Mouse (Mus musculus): Measurements from ENCODE around the gene Ormdl3.
A peak's percentile ranks its signal among the peaks of the same experiment; 100 is the strongest.

The Ormdl3 gene

DNA sequence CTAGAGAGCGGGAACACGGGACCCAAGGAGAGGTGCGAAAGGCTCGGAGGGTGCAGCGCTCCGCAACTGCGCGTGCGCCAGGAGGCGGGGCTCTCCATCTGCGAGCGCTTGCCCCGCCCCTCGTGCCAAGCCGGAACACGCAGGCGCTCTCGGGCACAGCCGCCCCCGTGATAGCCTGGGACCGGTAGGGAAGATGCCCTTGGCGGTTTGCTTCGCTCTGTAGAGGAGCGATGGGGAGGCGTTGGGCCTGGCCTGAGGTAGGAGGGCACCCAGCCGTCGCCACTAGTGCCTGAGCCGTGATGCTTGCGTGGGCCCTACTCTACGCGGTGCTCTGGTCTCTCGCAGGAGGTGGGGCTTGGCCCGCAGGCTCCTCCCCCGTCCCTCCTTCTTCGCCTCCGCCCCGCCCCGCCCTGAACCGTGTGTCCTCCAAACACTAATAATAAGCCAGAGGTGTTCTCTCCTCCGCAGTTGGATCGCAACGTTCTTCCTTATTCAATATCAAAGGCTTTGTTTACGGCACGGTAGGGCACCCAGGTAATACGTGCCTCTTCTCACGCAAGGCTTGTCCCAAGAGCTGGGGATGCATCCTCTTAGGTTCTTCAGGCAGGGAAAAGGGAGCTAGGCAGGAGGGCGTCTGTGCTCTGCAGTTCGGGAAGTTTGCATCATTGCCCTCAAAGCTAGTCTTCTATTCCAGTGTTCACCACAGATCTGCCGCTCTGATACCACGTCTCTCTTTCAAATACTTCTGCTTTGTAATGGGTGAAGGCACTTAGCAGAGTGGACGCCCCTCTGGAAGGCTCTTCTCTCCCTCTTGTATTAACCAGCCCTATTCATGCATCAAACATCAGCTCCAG is 36.0 kb downstream of the Ormdl3 start, which contains the start of gene Zpbp2:
Gene Zpbp2 (plus strand): TSS at position 123 of the 854 bp plus-strand sequence.
- DNase-seq (ENCODE audit: low read depth, low spot score), result peak; percentile 97

DNA sequence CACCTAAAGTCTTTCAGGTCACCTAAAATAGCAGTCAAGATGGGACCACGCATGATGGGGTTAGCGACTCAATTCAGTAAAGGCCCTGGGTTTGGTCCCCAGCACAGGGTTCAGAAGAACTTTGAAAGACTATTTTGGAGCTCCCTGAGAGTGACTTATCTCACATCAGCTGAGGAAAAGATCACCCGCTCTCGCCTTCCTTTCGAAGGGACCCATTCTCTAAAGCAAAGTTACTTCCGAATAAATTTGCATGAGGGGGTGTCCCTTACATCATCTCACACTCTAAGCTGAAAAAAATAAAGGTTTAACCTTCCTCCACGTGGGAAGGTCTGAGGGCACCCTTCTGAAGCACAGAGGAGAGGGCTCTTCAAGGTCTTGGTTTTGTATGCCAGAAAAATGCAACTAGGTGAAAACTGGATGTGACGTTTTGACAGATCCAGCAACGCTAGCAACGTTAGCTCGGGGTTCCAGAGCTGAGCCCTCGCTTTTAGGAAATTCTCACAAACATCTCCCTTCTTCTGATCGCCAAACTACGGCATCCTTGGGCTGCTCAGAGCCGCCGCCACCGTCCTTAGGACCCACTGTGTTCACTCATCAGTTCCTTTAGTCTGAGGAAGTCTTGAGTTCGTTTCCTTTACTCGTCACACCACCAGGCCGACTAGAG is 36.7 kb downstream of the Ormdl3 start:
- no peak for DNase-seq (ENCODE audit: low read depth, low spot score)

DNA sequence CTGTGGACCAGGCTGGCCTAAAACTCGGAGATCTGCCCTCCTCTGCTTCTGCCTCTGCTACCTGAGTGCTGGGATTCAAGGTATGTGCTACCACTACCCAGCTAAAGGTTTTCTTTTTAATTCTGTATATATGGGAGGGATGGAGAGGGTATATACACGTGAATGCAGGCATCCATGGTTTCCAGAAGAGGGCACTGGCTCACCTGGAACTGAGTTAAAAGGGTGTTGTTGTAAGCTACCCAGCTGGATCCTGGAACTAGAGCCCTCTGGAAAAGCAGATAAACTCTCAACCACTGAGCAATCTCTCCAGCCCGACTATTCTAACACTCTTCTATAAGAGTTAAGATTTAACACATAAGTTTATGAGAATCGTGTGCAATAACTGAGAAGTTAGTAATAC is 37.8 kb downstream of the Ormdl3 start:
- no peak for DNase-seq (ENCODE audit: low read depth, low spot score)

DNA sequence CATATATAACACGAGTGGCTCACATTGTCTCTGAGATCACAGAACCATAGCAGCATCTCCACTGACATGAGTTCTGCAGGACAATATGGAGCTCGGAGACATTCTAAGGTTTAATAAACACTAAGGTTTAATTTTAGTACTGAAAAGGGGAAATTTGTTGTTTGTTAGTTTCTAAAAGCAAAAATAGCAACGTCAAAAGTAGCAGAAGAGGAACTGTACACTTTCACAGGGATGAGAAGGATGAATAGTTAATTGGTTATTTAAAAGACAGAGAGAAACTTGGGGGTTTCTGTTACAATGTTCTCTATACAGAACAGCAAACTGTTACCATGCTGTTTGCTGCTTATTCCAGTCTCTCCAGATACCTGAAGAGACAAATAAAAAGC is 39.9 kb downstream of the Ormdl3 start:
- DNase-seq (ENCODE audit: low read depth, low spot score), result no peak

DNA sequence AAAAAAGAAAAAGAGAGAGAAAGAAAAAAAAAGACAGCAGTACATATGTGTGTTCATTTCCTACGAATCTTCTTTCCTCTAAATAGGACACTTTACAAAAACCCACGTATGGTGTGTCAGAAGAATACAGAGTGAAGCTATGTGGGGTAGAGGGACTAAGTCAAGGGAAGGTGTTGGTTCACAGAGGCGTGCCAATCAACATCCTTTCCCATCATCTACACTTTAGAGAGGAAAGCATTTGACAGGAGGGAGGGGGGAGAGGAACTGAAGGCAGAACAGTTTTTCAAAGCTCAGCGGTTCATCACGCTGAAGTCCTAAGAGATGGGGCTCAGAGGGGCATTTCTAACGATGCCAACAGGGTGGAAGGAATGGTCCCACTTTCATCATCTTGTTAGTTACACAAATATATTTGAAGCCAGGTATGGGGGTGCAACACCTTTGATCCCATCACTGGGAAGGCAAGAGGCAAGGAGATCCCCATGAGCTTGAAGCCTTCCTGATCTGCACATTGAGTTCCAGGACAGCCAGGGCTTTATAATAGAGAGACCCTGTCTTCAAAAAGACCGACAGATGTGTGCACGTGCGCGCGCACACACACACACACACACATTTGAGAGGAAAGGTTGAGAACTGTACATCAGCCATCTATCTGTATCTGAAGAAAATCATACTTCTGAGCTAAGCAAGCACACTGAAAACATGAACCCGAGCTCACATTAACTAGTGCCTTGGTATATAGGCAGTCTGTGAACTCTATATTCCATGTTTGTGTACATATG is 40.5 kb downstream of the Ormdl3 start:
- DNase-seq (ENCODE audit: low read depth, low spot score), result no peak

DNA sequence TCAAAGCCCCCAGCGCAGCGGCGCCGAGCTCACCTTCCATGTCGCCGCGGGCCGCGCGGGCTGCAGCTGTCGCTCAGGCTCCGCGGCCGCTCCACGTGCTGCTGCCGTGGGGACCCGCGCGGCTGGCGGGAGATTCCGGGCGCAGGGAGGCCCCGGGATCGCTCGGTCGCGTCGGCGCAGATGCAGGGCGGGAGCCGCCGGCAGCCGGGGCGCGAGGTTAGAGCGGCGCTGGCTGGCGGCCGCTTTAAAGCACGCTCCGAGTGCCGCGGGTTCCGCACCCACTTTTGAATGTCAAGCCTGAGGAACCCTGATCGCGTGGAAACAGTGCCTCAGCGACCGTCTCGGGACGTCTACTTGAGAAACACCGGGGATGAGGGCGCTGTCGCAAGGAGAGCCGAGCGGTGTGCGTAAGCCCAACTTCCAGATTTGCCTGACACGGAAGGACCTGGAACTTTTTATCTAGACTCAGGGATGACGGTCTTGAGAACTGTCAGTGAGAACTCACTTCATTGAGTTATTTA is 41.4 kb downstream of the Ormdl3 start, which contains the start of gene Ikzf3:
Gene Ikzf3 (minus strand): TSS at position 321 of the 521 bp plus-strand sequence.
- DNase-seq (ENCODE audit: low read depth, low spot score), result peak; percentile 26

DNA sequence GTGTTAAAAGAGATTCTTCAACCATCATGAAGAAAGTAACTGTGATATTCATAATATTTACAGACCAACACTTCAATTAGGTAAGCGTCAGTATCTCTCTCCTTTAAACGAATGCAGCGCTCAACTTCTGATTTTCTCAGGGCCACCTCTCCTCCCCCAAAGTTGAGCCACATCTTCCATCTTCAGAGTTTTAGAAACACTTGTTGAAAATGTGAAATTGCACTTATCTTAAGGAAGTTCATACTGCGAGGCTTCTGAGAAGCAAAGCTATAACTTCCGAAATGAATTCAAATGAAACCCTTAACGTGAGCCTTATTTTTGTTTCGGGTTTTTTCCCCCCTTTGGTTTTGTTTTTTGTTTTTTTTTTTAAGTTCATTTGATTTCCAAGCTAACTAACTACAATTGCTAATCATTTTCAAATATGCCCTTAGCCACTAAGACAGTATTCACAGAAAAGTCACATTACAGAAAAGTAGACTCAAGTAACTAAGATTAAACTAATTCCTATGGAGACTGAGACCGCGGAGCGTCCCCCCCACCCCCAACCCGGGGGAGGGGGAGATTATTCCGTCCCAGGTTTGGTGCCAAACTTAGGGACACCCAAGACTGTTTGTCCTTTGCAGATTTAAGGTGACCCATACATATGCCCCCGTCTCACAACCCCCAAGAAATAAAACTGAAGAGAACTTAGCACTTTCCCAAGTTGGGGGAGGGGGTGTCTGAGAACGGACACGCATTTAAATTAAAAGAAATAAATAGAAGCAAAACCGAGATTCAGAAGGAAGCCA is 42.1 kb downstream of the Ormdl3 start:
- no peak for DNase-seq (ENCODE audit: low read depth, low spot score)

DNA sequence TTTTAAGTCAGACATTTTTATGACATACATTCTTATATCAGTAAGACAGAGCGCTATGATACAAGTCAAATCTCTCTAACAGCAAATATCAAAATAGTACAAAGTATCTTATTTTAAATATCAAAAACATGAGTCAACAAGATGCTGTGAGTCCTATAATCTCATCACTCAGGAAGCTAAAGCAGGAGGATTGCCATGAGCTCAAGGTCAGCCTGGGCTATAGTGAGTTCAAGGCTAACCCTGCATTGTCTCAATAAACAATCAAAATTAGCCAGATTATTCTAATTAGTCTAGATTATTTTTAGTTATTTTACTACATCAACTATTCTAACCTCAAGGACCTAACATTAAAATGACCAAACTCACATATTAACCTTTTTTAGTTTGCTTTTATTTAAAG is 43.8 kb downstream of the Ormdl3 start:
- DNase-seq (ENCODE audit: low read depth, low spot score), result no peak

DNA sequence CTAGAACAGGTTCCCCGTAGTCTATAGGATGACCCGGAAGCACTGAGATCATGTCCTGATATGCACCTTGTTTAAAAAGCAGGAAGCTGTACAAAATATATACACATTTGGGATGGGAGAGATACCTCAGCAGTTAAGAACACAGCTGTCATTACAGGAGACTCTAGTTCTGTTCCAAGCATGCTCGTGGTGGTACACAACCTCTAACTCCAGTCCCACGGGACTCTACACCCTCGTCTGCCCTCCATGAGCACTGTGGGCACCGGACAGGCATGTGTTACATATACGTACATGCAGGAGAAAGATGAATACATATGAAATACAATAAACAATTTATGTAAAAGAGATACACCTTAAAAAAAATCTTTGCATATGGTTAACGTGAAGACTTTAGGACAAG is 44.6 kb downstream of the Ormdl3 start:
- DNase-seq (ENCODE audit: low read depth, low spot score), result no peak

DNA sequence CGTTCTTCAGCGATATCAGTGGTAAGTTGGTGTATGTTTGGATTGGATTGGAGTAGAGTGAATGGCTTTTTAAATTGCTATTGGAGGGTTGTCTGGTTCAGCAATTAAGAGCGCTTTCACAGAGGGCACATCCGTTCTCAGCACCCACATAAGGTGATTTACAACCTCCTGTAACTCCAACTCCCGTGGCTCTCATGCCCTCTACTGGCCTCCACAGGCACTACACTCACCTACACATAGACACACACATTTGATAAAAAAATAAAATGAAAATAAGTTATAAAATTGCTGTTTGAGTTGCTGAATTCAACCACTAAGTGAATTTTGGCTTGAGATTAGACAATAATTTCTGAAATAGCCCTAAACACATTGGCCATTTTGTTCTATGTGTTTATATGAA is 46.8 kb downstream of the Ormdl3 start:
- DNase-seq (ENCODE audit: low read depth, low spot score), result no peak

DNA sequence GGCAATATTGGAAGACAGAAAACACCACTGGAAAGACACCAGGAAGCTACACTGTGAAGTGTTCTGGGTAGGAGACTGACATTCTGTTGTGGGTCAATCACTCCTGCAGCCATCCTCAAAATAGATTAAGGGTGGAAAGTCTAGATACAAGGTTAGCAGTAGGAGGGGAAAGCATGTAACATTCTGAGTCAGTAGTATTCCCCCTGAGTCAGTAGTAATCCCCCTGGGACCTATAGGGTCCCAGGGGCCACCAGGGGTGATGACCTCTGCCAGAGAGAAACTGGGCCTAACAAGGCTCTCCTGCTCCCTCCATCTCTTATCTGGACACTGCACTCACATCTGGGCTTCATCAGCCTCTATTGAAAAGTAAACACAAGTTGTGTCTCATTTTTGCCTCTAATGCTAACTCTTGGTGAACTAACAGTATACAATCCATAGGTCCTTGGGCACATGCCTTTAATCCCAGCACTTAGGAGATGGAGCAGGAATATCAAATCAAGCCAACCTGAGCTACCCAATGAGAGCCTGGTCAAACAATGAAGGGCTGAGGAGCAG is 49.6 kb downstream of the Ormdl3 start:
- DNase-seq (ENCODE audit: low read depth, low spot score), result no peak
